Mouse (Mus musculus) kidney, embryonic 16.5 days (tissue): ENCODE measurements at regions not wholly inside any gene's neighbourhood (a gene's known extent, or its start where the extent isn't known, plus 50 kb on each side); places are given as distances from the start of the nearest gene placed in this dataset.

Experiments
- ATAC-seq: fragments of 200-750 bp; cut with Nextera tagmentation; 2 replicates; pipeline ENCODE4 v1.8.0; 2017; ENCODE audit warnings: moderate TSS enrichment; ENCODE audit not compliant: low FRiP score, low TSS enrichment
- H3K27ac ChIP-seq: fragments of 300-500 bp; sonication (generic); 2 replicates; pipeline ENCODE4 v1.5.1; 2014; ENCODE audit warnings: low read length
- H3K27me3 ChIP-seq: fragments of 300-500 bp; sonication (generic); 2 replicates; pipeline ENCODE4 v1.6.1; 2014; ENCODE audit warnings: low read length, control low read depth, mixed read lengths; ENCODE audit not compliant: insufficient read depth
- H3K36me3 ChIP-seq: fragments of 300-500 bp; sonication (generic); 2 replicates; pipeline ENCODE4 v1.6.1; 2014; ENCODE audit warnings: low read length, control low read depth, mixed read lengths; ENCODE audit not compliant: insufficient read depth
- H3K4me1 ChIP-seq: fragments of 300-500 bp; sonication (generic); 2 replicates; pipeline ENCODE4 v1.6.1; 2014; ENCODE audit warnings: low read length, control low read depth, mixed read lengths; ENCODE audit not compliant: insufficient read depth
- H3K4me2 ChIP-seq: fragments of 300-500 bp; sonication (generic); replicated peaks from 2 replicates; pipeline ENCODE4 v1.6.1; 2014; ENCODE audit warnings: low read depth, low read length
- H3K4me3 ChIP-seq: fragments of 300-500 bp; sonication (generic); 2 replicates; pipeline ENCODE4 v1.5.1; 2014; ENCODE audit warnings: mild to moderate bottlenecking, low read length
- H3K9ac ChIP-seq: fragments of 300-500 bp; sonication (generic); replicated peaks from 2 replicates; pipeline ENCODE4 v1.6.1; 2014; ENCODE audit warnings: low read length
- H3K9me3 ChIP-seq: fragments of 300-500 bp; sonication (generic); 2 replicates; pipeline ENCODE4 v1.6.1; 2016; ENCODE audit warnings: low read length, control low read depth
- WGBS: fragments of 180-500 bp; shearing (Covaris S2); extraction: QIAGEN DNeasy Blood & Tissue Kit; methylation state at CpG from one replicate; pipeline ENCODE4 v1.1.7; 2014; 5-methylcytosine and 5-hydroxymethylcytosine counted together

GRCm38 (mm10) chr12:109527414-109528262 lies 72.5 kb downstream of the Rtl1 start:
- Histone ChIP-seq H3K4me2 (peak overlapping the region; percentile 63), H3K9ac (no peak overlapping the region; the same call in 1 of the 2 replicates), H3K36me3 (no peaks in the 10 kb centered on the region), H3K9me3 (peaks cover 49% of the 10 kb centered on the region), H3K4me1 (peaks cover 10% of the 10 kb centered on the region), H3K27me3 (no peaks in the 10 kb centered on the region), H3K4me3 (peak overlapping the region; percentile 40), H3K27ac (no peak overlapping the region)
- WGBS = 54% methylated on average over 29 of the region's 29 CpGs
- peak; percentile 65 for ATAC-seq

DNA sequence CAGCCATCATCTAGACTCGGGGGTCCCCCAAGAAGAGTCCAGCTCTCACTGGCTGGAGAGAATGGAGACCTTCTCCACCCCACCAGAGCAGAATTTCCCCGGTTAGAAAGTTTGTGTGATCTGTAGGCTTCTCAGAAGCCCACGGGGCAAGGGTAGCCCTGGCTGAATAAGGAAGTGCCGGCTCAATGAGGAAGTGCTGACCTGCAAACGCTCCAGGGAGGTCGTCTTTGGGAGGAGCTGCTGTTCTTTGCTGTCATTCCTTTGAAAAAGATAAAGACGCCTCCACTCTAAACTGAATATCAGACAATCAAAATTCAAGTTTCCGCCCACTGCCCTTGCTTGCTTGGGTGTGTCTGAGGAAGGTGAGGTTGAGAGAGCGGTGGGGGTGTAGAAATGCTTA lies 73.0 kb downstream of the Dlk1 start:
- H3K27me3 ChIP-seq = no peaks in the 10 kb centered on the region
- H3K4me1 ChIP-seq = peaks cover 9% of the 10 kb centered on the region
- no peak overlapping the region for H3K4me2 ChIP-seq
- no peak for ATAC-seq
- H3K9ac ChIP-seq = no peak overlapping the region
- no peak overlapping the region for H3K27ac ChIP-seq
- WGBS = 65% methylated on average over 9 of the region's 9 CpGs
- no peaks in the 10 kb centered on the region for H3K36me3 ChIP-seq
- H3K9me3 ChIP-seq = peaks cover 44% of the 10 kb centered on the region
- no peak overlapping the region for H3K4me3 ChIP-seq

DNA sequence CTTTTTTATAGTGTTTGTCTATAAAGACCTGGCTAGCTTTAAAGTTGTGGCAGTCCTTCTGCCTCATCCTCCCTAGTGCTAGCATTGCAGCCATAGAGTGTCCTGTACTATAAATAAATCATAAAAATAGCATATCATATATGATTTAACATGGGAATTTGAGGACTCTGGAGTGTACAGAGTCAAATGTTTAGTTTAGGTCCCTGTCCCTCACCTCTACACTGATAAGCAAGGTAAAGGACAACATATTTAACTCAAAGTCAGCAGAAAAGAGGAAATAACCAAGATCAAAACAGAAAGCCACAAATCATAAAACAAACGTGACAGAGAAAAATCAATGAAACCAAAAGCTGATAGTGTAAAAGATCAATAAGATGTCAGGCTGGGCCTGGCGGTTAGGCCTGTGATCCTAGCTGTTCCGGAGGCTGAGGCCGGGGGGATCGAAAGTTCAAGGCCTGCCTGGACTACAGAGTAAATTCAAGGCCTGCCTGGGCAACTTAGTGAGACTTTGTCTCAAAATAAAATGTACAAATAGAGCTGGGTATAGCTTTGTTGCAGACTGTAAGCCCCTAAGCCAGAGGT lies 68.7 kb downstream of the Dlk1 start:
- Histone ChIP-seq H3K27me3 (no peaks in the 10 kb centered on the region), H3K4me2 (no peak overlapping the region), H3K27ac (no peak overlapping the region), H3K4me3 (no peak overlapping the region), H3K36me3 (no peaks in the 10 kb centered on the region), H3K4me1 (peaks cover 14% of the 10 kb centered on the region), H3K9me3 (peaks cover 5% of the 10 kb centered on the region; the same call in 1 of the 2 replicates), H3K9ac (no peak overlapping the region)
- WGBS = 78% methylated on average over 5 of the region's 5 CpGs
- no peak for ATAC-seq

DNA sequence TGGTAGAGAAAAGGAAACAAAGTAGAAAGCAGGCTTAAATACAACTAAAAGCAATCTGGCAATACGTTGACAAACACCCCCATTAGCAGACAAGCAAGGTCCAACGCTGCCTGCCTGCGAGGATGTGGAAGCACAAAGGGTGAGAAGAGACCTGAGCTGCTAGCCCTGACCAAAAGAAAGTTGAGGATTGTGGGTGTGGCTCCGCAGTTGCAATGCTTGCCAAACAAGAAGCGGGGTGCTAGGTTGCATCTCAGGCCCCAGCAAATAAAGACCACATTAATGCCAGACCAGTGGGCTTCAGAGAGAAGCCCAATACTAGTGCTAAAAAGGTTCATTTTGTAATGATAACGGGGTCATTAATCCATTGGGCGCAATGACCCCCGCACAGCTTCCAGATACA lies 67.8 kb downstream of the Dlk1 start:
- H3K4me3 ChIP-seq = no peak overlapping the region
- H3K9ac ChIP-seq = no peak overlapping the region
- H3K4me2 ChIP-seq = no peak overlapping the region
- H3K36me3 ChIP-seq = no peaks in the 10 kb centered on the region
- no peaks in the 10 kb centered on the region for H3K9me3 ChIP-seq
- no peak overlapping the region for H3K27ac ChIP-seq
- WGBS = 57% methylated on average over 8 of the region's 8 CpGs
- H3K4me1 ChIP-seq = peaks cover 14% of the 10 kb centered on the region
- H3K27me3 ChIP-seq = no peaks in the 10 kb centered on the region
- ATAC-seq = no peak

DNA sequence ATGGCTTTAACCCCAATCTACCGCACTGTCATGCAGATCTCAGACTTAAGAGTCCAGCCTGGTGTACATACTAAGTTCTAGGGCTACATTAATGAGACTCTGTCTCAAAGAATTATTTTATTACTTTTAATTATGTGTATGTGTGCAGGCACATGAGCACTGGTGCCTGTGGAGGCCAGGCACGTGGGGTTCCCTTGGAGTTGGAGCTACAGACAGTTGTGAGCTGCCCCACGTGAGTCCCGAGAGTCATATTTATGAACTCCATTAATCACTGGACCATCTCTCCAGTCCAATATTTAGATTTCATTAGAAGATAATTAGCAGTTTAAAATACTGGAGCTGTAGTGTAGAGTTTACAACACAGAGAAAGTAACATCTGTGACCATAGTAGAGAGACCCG lies 67.2 kb downstream of the Dlk1 start:
- Histone ChIP-seq H3K9ac (no peak overlapping the region), H3K36me3 (no peaks in the 10 kb centered on the region), H3K4me3 (no peak overlapping the region), H3K4me1 (peaks cover 14% of the 10 kb centered on the region), H3K9me3 (no peaks in the 10 kb centered on the region), H3K27me3 (no peaks in the 10 kb centered on the region), H3K27ac (no peak overlapping the region), H3K4me2 (no peak overlapping the region)
- ATAC-seq = no peak
- WGBS = 46% methylated on average over 5 of the region's 5 CpGs

DNA sequence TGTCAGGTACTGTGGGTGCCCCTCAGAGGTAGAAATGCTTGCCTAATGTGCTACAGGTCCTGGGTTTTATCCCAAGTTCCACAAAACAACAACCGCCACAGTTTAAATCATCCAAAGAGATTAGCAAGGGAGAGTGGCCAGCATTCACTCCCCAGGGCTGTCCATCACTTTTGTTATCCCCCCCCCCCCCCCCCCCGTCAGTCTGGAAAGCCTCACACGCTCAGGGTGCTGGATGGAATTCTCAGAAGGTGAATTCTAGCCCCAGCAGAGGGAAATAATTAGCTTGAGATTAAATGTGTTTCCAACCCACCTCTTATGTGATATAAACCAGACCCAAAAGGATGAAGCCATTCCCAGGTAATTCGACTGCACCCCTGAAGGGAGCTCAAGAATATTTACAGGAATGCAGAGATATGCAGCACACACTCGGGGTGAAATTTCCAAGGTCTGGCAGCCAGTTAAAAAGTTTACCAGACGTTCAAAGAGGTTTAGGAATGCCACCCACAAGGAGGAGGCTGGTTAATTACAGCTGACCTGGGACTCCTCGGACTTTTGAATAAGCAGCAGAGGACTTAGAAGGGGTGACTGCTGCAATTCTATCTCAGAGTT lies 65.9 kb downstream of the Dlk1 start:
- Histone ChIP-seq H3K4me3 (no peak overlapping the region), H3K9ac (no peak overlapping the region), H3K27ac (no peak overlapping the region; the same call in 1 of the 2 replicates), H3K9me3 (no peaks in the 10 kb centered on the region), H3K4me1 (peaks cover 10% of the 10 kb centered on the region), H3K27me3 (no peaks in the 10 kb centered on the region), H3K36me3 (no peaks in the 10 kb centered on the region), H3K4me2 (no peak overlapping the region)
- WGBS = 21% methylated on average over 6 of the region's 7 CpGs
- ATAC-seq = no peak

DNA sequence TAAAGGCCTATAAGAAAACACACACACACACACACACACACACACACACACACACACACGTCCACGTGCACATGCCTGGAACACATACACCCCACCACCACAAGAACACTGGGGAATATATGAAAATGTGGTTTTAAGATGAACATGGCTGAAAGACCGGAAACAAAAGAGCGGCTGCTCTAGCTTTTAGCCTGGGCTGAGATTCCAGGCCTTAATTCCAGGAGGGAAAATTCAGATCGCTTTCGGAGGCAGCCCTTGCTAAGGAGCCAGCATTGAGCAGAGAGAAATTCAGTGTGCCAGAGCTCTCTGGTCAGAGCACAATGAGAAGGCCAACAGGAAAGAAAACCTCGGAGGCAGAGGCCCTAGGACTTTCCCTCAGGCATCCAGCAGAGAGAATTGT lies 65.1 kb downstream of the Dlk1 start:
- H3K36me3 ChIP-seq = no peaks in the 10 kb centered on the region
- H3K27me3 ChIP-seq = no peaks in the 10 kb centered on the region
- H3K27ac ChIP-seq = no peak overlapping the region
- no peak overlapping the region for H3K4me3 ChIP-seq
- WGBS = 74% methylated on average over 7 of the region's 7 CpGs
- H3K4me2 ChIP-seq = no peak overlapping the region
- peaks cover 15% of the 10 kb centered on the region for H3K4me1 ChIP-seq
- ATAC-seq = no peak
- no peaks in the 10 kb centered on the region for H3K9me3 ChIP-seq
- H3K9ac ChIP-seq = no peak overlapping the region

DNA sequence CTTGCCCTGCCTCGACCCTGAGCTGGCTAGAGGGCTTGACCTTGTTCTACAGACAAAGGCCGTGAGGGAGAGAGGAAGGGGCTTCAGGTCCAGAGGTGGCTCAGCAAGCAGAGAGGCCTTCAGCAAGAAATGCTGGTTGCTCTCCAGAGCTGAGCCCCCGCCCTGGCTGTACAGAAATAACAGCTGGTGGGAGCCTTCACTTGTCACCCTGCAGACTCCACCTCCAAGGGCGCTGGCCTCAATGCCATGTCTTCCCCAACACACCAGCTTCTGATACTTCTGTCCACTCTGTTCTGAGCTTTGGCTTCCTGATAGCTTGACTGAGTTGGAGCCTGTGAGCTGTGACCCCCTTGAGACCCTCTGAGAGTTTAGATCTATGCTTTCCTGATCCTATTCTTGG lies 64.3 kb downstream of the Dlk1 start:
- H3K27me3 ChIP-seq = no peaks in the 10 kb centered on the region
- no peak overlapping the region for H3K4me2 ChIP-seq
- ATAC-seq = no peak
- no peak overlapping the region for H3K27ac ChIP-seq
- H3K4me3 ChIP-seq = no peak overlapping the region
- H3K9me3 ChIP-seq = no peaks in the 10 kb centered on the region
- H3K4me1 ChIP-seq = peaks cover 23% of the 10 kb centered on the region
- H3K9ac ChIP-seq = no peak overlapping the region
- WGBS = 51% methylated on average over 4 of the region's 4 CpGs
- no peaks in the 10 kb centered on the region for H3K36me3 ChIP-seq

DNA sequence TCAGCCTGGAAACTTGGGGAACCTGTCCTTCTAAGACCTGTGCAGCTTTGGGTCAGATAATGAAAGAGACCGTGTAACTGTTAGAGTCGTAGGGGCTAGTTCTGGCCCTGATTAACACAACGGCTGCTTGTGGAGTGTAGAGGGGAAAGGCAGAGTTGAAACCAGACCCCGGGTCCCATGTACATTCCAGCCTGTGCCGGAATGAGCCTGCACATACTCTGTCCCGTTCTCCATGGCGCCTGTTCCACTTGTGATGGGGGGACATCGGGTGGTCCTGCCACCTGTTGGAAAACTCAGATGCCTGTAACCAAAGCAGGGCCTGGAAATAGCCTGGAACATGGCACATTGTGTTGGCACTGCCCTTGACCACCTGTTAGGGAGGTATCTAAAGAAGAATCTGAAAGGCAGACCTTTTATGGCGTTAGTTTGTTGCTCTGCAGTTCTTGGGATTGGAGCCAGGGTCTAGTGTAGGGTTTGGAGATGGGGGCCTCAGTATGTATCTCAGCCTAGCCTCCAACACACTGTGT lies 61.7 kb downstream of the Dlk1 start:
- H3K4me2 ChIP-seq = no peak overlapping the region
- no peak overlapping the region for H3K27ac ChIP-seq
- no peak overlapping the region for H3K4me3 ChIP-seq
- H3K27me3 ChIP-seq = no peaks in the 10 kb centered on the region
- H3K9ac ChIP-seq = no peak overlapping the region
- no peak for ATAC-seq
- H3K4me1 ChIP-seq = peaks cover 30% of the 10 kb centered on the region
- H3K9me3 ChIP-seq = no peaks in the 10 kb centered on the region
- H3K36me3 ChIP-seq = no peaks in the 10 kb centered on the region
- 85% methylated on average over 9 of the region's 9 CpGs for WGBS
